Mouse (Mus musculus): ENCODE measurements at regions not wholly inside any gene's neighbourhood (a gene's known extent, or its start where the extent isn't known, plus 50 kb on each side); places are given as distances from the start of the nearest gene placed in this dataset.

DNA sequence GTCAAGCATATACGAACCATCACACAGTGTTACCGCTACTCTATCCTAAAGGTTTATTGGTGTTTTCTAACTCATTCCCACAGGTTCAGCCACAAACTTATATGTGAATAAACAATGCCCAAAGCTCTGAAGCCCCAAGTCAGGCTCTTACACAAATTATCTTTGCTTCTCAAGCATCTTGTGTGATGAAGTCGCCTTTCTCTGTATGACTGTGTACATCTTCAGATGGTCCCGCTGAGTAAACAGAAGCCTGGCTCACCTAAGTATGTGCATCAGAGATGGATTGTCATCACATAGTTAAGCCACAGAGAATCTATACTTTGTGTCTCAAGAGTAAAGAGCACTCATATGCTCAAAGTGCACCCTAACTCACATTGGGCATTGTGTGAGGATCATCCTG lies 462.3 kb upstream of the Adamts16 start:
- Histone ChIP-seq H3K4me3 (replicated peaks; ENCODE audit: insufficient read depth, low read depth, low read length) (no peak overlapping the region), H3K4me1 (ENCODE audit: control insufficient read depth, insufficient read depth, low read length) (no peaks in the 10 kb centered on the region), H3K27me3 (ENCODE audit: control insufficient read depth, insufficient read depth, low read length) (no peaks in the 10 kb centered on the region), H3K27ac (ENCODE audit: insufficient read depth, low read length) (no peak overlapping the region)
- TF ChIP-seq POLR2A (IDR thresholded peaks at IDR 0.05; ENCODE audit: borderline replicate concordance, insufficient read depth, low read length) (no peak), CTCF (IDR thresholded peaks at IDR 0.05; ENCODE audit: borderline replicate concordance, insufficient read depth, low read depth, low read length) (no peak)
- 98% methylated on average over 4 of the region's 4 CpGs for WGBS
- no peak for DNase-seq

DNA sequence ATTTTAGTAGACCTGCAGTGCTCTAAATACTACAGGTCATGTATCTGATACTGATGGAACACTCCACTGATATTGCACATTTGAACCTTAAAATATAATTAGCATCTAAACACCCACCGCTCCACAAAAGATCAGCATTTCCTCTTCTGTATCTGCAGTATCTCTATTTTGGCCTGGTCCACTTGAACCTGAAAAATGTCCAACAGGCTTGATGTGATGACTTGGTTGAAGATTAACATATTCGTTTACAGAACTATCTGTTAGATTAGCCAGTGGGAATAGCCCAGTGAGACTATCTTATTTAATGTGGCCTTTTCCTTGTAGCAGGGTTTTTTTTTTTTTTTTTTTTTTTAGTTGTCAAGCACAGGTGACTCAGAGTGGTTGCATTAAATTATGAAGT lies 434.4 kb upstream of the Adamts16 start:
- DNase-seq, result no peak
- Histone ChIP-seq H3K27me3 (ENCODE audit: control insufficient read depth, insufficient read depth, low read length) (no peaks in the 10 kb centered on the region), H3K27ac (ENCODE audit: insufficient read depth, low read length) (no peak overlapping the region), H3K4me1 (ENCODE audit: control insufficient read depth, insufficient read depth, low read length) (no peaks in the 10 kb centered on the region), H3K4me3 (replicated peaks; ENCODE audit: insufficient read depth, low read depth, low read length) (no peak overlapping the region)
- 84% methylated on average over 2 of the region's 2 CpGs for WGBS
- TF ChIP-seq POLR2A (IDR thresholded peaks at IDR 0.05; ENCODE audit: borderline replicate concordance, insufficient read depth, low read length) (no peak), CTCF (IDR thresholded peaks at IDR 0.05; ENCODE audit: borderline replicate concordance, insufficient read depth, low read depth, low read length) (no peak)

DNA sequence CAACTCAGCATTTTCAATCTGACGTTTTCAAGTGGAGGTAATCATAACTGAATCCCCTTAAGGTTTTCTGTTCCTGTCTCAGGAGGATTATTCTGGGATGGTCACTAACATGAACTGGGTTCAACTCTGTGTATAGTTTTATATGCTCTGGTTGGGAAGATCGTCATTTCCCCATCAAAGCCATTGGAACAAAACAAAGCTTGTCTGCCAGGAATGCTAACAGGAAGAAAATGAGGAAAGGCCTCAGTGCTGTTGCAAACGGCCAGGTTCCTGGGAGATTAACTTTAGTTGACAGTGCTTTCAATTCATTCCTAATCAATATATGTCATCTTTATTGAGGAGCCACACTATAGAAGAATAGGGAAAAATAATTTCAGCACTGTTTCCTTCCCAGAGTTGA lies 432.5 kb upstream of the Adamts16 start:
- 68% methylated on average over 3 of the region's 3 CpGs for WGBS
- DNase-seq, result no peak
- no peaks in the 10 kb centered on the region for H3K27me3 ChIP-seq (ENCODE audit: control insufficient read depth, insufficient read depth, low read length)
- no peak overlapping the region for H3K27ac ChIP-seq (ENCODE audit: insufficient read depth, low read length)
- no peak for TF ChIP-seq CTCF (IDR thresholded peaks at IDR 0.05; ENCODE audit: borderline replicate concordance, insufficient read depth, low read depth, low read length)
- TF ChIP-seq POLR2A (IDR thresholded peaks at IDR 0.05; ENCODE audit: borderline replicate concordance, insufficient read depth, low read length), result no peak
- H3K4me3 ChIP-seq (replicated peaks; ENCODE audit: insufficient read depth, low read depth, low read length), result no peak overlapping the region
- H3K4me1 ChIP-seq (ENCODE audit: control insufficient read depth, insufficient read depth, low read length), result no peaks in the 10 kb centered on the region

DNA sequence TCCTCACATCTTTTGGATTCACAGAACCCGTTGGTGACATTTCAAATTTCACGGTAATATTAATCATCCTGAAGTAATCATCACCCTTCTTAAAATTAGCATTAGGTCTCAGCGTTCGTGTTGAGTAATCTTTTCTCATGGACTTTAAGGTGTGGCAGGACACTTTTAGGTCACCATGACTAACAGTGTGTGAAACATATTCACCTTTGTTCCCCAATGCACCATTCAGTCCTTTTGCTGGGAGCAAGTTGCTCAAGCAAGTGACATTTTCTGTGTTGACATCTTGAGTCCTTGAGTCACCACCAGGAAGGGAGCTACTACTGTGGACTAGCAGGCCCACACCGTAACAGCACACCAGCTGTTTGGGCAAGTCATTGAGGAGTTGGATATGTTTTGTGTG lies 431.9 kb upstream of the Adamts16 start:
- no peak for TF ChIP-seq POLR2A (IDR thresholded peaks at IDR 0.05; ENCODE audit: borderline replicate concordance, insufficient read depth, low read length)
- no peak for TF ChIP-seq CTCF (IDR thresholded peaks at IDR 0.05; ENCODE audit: borderline replicate concordance, insufficient read depth, low read depth, low read length)
- no peak for DNase-seq
- H3K4me3 ChIP-seq (replicated peaks; ENCODE audit: insufficient read depth, low read depth, low read length), result no peak overlapping the region
- H3K4me1 ChIP-seq (ENCODE audit: control insufficient read depth, insufficient read depth, low read length), result no peaks in the 10 kb centered on the region
- H3K27me3 ChIP-seq (ENCODE audit: control insufficient read depth, insufficient read depth, low read length), result no peaks in the 10 kb centered on the region
- H3K27ac ChIP-seq (ENCODE audit: insufficient read depth, low read length), result no peak overlapping the region
- whole genome bisulfite sequencing, result 75% methylated on average over 5 of the region's 5 CpGs

DNA sequence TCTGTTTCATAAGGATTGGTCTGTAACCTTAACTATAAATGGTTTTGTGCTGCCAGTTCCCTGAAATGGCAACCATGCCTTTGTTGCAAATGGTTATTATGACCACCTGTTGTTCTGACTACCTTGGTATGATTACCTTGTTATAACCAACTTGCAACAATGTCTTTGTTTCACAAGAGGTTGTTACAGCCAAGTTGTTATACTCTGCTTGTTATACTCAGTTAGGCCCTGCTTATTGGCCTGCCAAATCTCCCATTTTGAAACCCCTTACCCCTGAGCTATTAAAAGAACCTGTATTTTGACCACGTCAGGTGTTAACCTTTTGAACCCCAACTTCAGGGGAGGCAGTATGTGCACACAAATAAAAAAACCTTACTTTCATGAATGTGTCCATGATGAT lies 431.5 kb upstream of the Adamts16 start:
- Histone ChIP-seq H3K4me1 (ENCODE audit: control insufficient read depth, insufficient read depth, low read length) (no peaks in the 10 kb centered on the region), H3K4me3 (replicated peaks; ENCODE audit: insufficient read depth, low read depth, low read length) (no peak overlapping the region), H3K27ac (ENCODE audit: insufficient read depth, low read length) (no peak overlapping the region), H3K27me3 (ENCODE audit: control insufficient read depth, insufficient read depth, low read length) (no peaks in the 10 kb centered on the region)
- WGBS, result 77% methylated on average over 1 of the region's 1 CpGs
- TF ChIP-seq POLR2A (IDR thresholded peaks at IDR 0.05; ENCODE audit: borderline replicate concordance, insufficient read depth, low read length) (no peak), CTCF (IDR thresholded peaks at IDR 0.05; ENCODE audit: borderline replicate concordance, insufficient read depth, low read depth, low read length) (no peak)
- DNase-seq, result no peak

DNA sequence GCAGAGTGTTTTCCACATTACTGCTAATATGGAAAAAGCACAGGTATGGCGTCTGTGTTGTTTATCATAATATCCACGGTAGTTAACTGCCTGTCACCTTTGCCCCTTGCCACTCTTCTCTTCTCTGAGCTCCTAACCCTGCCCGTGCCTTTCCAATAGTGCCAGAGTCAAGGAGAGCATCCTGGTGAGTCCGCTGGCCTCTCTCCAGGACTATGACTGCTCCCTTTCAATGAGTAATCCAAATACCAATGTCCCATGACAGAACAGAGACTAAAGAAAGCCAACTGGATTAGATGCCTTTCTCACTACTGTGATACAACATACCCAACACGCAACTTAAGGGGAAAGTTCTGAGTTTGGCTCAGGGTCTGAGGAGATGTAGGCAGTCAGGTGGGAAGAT lies 430.8 kb upstream of the Adamts16 start:
- Histone ChIP-seq H3K27ac (ENCODE audit: insufficient read depth, low read length) (no peak overlapping the region), H3K27me3 (ENCODE audit: control insufficient read depth, insufficient read depth, low read length) (no peaks in the 10 kb centered on the region), H3K4me3 (replicated peaks; ENCODE audit: insufficient read depth, low read depth, low read length) (no peak overlapping the region), H3K4me1 (ENCODE audit: control insufficient read depth, insufficient read depth, low read length) (no peaks in the 10 kb centered on the region)
- WGBS, result 60% methylated on average over 5 of the region's 5 CpGs
- TF ChIP-seq CTCF (IDR thresholded peaks at IDR 0.05; ENCODE audit: borderline replicate concordance, insufficient read depth, low read depth, low read length), result no peak
- TF ChIP-seq POLR2A (IDR thresholded peaks at IDR 0.05; ENCODE audit: borderline replicate concordance, insufficient read depth, low read length), result no peak
- no peak for DNase-seq

DNA sequence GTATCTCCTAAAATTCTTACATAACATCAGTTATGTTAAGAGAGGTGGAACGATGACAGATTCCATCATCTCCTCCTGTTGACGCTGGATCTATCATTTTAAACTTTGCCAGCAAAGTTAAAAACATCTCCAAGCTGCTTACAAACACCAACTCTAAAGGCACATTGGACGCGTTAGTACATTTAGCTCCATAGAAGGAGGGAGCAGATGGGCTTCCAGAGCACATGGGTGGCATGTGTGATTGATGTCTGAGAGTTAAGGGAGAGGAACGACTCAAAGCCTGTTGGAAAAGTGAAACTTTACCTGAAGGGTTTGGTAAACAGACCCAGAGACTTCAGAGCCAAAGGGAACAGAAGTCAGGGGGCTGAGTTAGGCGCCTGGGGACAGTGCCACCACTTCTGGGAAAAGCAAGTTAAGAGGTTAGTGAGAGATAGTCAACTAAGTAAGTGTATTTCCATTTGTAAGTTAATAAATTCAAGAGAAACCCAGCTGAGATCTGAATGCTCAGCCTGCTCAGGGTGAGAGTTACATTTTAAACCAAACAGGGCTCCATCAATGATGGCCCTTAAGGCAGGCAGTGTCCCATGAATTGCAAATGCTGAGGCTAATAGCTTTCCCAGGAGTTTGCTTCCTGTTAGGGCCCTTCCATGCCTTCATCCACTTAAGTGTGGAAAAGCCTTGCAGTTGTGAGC lies 430.3 kb upstream of the Adamts16 start:
- Histone ChIP-seq H3K27ac (ENCODE audit: insufficient read depth, low read length) (no peak overlapping the region), H3K27me3 (ENCODE audit: control insufficient read depth, insufficient read depth, low read length) (no peaks in the 10 kb centered on the region), H3K4me3 (replicated peaks; ENCODE audit: insufficient read depth, low read depth, low read length) (no peak overlapping the region), H3K4me1 (ENCODE audit: control insufficient read depth, insufficient read depth, low read length) (no peaks in the 10 kb centered on the region)
- TF ChIP-seq POLR2A (IDR thresholded peaks at IDR 0.05; ENCODE audit: borderline replicate concordance, insufficient read depth, low read length) (no peak), CTCF (IDR thresholded peaks at IDR 0.05; ENCODE audit: borderline replicate concordance, insufficient read depth, low read depth, low read length) (no peak)
- no peak for DNase-seq
- 79% methylated on average over 6 of the region's 6 CpGs for WGBS

DNA sequence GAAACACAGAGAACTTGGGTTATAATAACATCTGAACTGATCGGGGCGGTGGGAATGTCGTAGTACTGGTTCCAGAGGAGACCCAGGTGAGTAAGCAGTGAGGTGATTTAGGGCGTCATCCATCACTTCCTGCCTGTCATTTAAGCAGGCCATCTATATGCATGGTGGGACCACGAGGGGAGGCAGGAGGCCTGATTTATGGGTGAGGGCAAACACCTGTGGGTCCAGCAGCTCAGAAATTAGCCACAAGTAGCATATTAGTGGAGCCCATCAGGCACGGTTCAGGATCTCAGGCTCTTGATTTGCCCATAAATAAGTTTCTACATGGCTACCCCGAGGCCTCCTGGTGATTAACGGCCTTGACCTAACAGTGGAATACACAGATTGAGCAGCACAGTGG lies 428.8 kb upstream of the Adamts16 start:
- Histone ChIP-seq H3K4me1 (ENCODE audit: control insufficient read depth, insufficient read depth, low read length) (no peaks in the 10 kb centered on the region), H3K4me3 (replicated peaks; ENCODE audit: insufficient read depth, low read depth, low read length) (no peak overlapping the region), H3K27me3 (ENCODE audit: control insufficient read depth, insufficient read depth, low read length) (no peaks in the 10 kb centered on the region), H3K27ac (ENCODE audit: insufficient read depth, low read length) (no peak overlapping the region)
- WGBS, result 84% methylated on average over 8 of the region's 8 CpGs
- no peak for DNase-seq
- no peak for TF ChIP-seq POLR2A (IDR thresholded peaks at IDR 0.05; ENCODE audit: borderline replicate concordance, insufficient read depth, low read length)
- no peak for TF ChIP-seq CTCF (IDR thresholded peaks at IDR 0.05; ENCODE audit: borderline replicate concordance, insufficient read depth, low read depth, low read length)
